Mouse (Mus musculus): ENCODE measurements around the gene Sspo. TPM values are rescaled to one million over a fixed set of nuclear protein-coding genes. Genes with fewer than 3 reads are reported as not detected.

Sspo gene
- total and polyA plus RNA-seq, 3 experiments, result 0.08 to 0.42 (median 0.17) TPM

GRCm38 (mm10) chr6:48497521-48497920, 49.5 kb downstream of the Sspo start:
- peaks cover 23% of the 10 kb centered on the region for H3K27me3 ChIP-seq (replicated peaks)
- no peaks in the 10 kb centered on the region for H3K79me2 ChIP-seq (replicated peaks; ENCODE audit: control insufficient read depth, extremely low read depth, insufficient read depth, poor library complexity, severe bottlenecking)
- no peaks in the 10 kb centered on the region for H3K4me1 ChIP-seq (ENCODE audit: control insufficient read depth in 1 of 2, insufficient read depth in 2 of 2)
- no peak overlapping the region for H3K27ac ChIP-seq (ENCODE audit: insufficient read depth, low read depth)
- H3K9me3 ChIP-seq (replicated peaks; ENCODE audit: low read length), result no peaks in the 10 kb centered on the region
- H3K36me3 ChIP-seq (replicated peaks in 1 of 2; ENCODE audit: control insufficient read depth in 1 of 2, insufficient read depth in 1 of 2, low read length in 1 of 2), result no peaks in the 10 kb centered on the region
- no peak for DNase-seq (ENCODE audit: extremely low read depth)
- no peak overlapping the region for H3K4me3 ChIP-seq (replicated peaks in 1 of 3; ENCODE audit: low read depth in 2 of 3, low read length in 2 of 3, poor library complexity in 1 of 3)
- in situ Hi-C loops (cut with MboI; ENCODE audit: low pct_ligation_motif_present, low pct_unique_long_range_greater_than_20kb, low sequenced_read_pairs) (no loop called here), dilution Hi-C loops (cut with MboI; ENCODE audit: extremely low pct_ligation_motif_present, extremely low pct_unique_long_range_greater_than_20kb, low sequenced_read_pairs) (no loop called here)
- no peak overlapping the region for H3K4me2 ChIP-seq (ENCODE audit: insufficient read depth, low read depth, poor library complexity, severe bottlenecking)
- H3K9ac ChIP-seq (ENCODE audit: insufficient read depth, low read depth), result no peak overlapping the region
- TF ChIP-seq CHD2 (IDR thresholded peaks at IDR 0.05; ENCODE audit: low read length), result no peak

- dilution Hi-C loops (cut with MboI; ENCODE audit: extremely low pct_ligation_motif_present, extremely low pct_unique_long_range_greater_than_20kb, low sequenced_read_pairs), result no loop called here
- no peak for DNase-seq (ENCODE audit: extremely low read depth)
- H3K9ac ChIP-seq (ENCODE audit: insufficient read depth, low read depth), result 0 out of 2 replicates have a peak overlapping the region, but pooled peaks have one; percentile 23
These were observed 55.8 kb downstream of the Sspo start for GRCm38 (mm10) chr6:48503847-48504240.

GRCm38 (mm10) chr6:48504241-48504854, 56.3 kb downstream of the Sspo start:
- peaks cover 2% of the 10 kb centered on the region for H3K27me3 ChIP-seq (replicated peaks)
- DNase-seq (ENCODE audit: extremely low read depth), result peak; percentile 80
- dilution Hi-C loops (cut with MboI; ENCODE audit: extremely low pct_ligation_motif_present, extremely low pct_unique_long_range_greater_than_20kb, low sequenced_read_pairs) (no loop called here), in situ Hi-C loops (cut with MboI; ENCODE audit: low pct_ligation_motif_present, low pct_unique_long_range_greater_than_20kb, low sequenced_read_pairs) (no loop called here)
- peak overlapping the region; percentile 95 for H3K4me2 ChIP-seq (ENCODE audit: insufficient read depth, low read depth, poor library complexity, severe bottlenecking)
- peak overlapping the region; percentile 41 for H3K9ac ChIP-seq (ENCODE audit: insufficient read depth, low read depth)
- H3K4me1 ChIP-seq (ENCODE audit: control insufficient read depth in 1 of 2, insufficient read depth in 2 of 2), result peaks cover 0 to 26% of the 10 kb centered on the region in 2 experiments; a peak in 2 of 4 replicates
- no peak overlapping the region for H3K27ac ChIP-seq (ENCODE audit: insufficient read depth, low read depth)
- peaks cover 0 to 19% of the 10 kb centered on the region in 2 experiments for H3K36me3 ChIP-seq (replicated peaks in 1 of 2; ENCODE audit: control insufficient read depth in 1 of 2, insufficient read depth in 1 of 2, low read length in 1 of 2)
- H3K4me3 ChIP-seq (replicated peaks in 1 of 3; ENCODE audit: low read depth in 2 of 3, low read length in 2 of 3, poor library complexity in 1 of 3), result peak overlapping the region; percentile 67 to 88 (median 70)
- no peaks in the 10 kb centered on the region for H3K9me3 ChIP-seq (replicated peaks; ENCODE audit: low read length)
- H3K79me2 ChIP-seq (replicated peaks; ENCODE audit: control insufficient read depth, extremely low read depth, insufficient read depth, poor library complexity, severe bottlenecking), result no peaks in the 10 kb centered on the region
- no peak for TF ChIP-seq CHD2 (IDR thresholded peaks at IDR 0.05; ENCODE audit: low read length)
- TF ChIP-seq KAT2A (IDR thresholded peaks at IDR 0.05; ENCODE audit: insufficient replicate concordance, low read length), result peak; percentile 95; the same call in 1 of the 2 replicates
- peak; percentile 87 for TF ChIP-seq TBP (conservative IDR thresholded peaks at IDR 0.05; ENCODE audit: low read depth, low read length)
- TF ChIP-seq POLR2AphosphoS2 (IDR thresholded peaks at IDR 0.05; ENCODE audit: low read depth, low read length), result peak; percentile 42; the same call in 1 of the 2 replicates
- no peak for TF ChIP-seq CTCF (conservative IDR thresholded peaks at IDR 0.05 in 1 of 2, IDR thresholded peaks at IDR 0.05 in 1 of 2; ENCODE audit: low read depth in 2 of 2, low read length in 2 of 2)
- no peak for TF ChIP-seq MAZ (IDR thresholded peaks at IDR 0.05; ENCODE audit: low read depth, low read length)
- peak; percentile 68; the same call in 1 of the 2 replicates for TF ChIP-seq MYC (IDR thresholded peaks at IDR 0.05; ENCODE audit: low read depth, low read length)
- TF ChIP-seq ELF1 (IDR thresholded peaks at IDR 0.05; ENCODE audit: low read depth, low read length), result peak; percentile 67
- no peak for TF ChIP-seq ZC3H11A (IDR thresholded peaks at IDR 0.05; ENCODE audit: low read depth, low read length)
- TF ChIP-seq SMC3 (IDR thresholded peaks at IDR 0.05; ENCODE audit: low read depth, low read length), result no peak; the same call in 1 of the 2 replicates
- 0 out of 2 replicates have a peak, but pooled peaks have one; percentile 36 for TF ChIP-seq MAX (IDR thresholded peaks at IDR 0.05; ENCODE audit: low read length)
- TF ChIP-seq EP300 (IDR thresholded peaks at IDR 0.05; ENCODE audit: low read length), result no peak
- TF ChIP-seq IRF4 (IDR thresholded peaks at IDR 0.05; ENCODE audit: low read depth, low read length), result peak; percentile 59; the same call in 1 of the 2 replicates
- TF ChIP-seq UBTF (IDR thresholded peaks at IDR 0.05; ENCODE audit: low read depth, low read length), result no peak; the same call in 1 of the 2 replicates
- no peak for TF ChIP-seq ETS1 (conservative IDR thresholded peaks at IDR 0.05; ENCODE audit: low read depth, low read length)
- TF ChIP-seq E2F4 (IDR thresholded peaks at IDR 0.05; ENCODE audit: insufficient replicate concordance, low read depth, low read length), result 0 out of 2 replicates have a peak, but pooled peaks have one; percentile 46
- TF ChIP-seq TCF12 (IDR thresholded peaks at IDR 0.05; ENCODE audit: low read depth, low read length), result peak; percentile 70; the same call in 1 of the 2 replicates
- TF ChIP-seq RCOR1 (conservative IDR thresholded peaks at IDR 0.05; ENCODE audit: low read depth, low read length), result no peak

More at GRCm38 (mm10) chr6:48503847-48504240, 55.8 kb downstream of the Sspo start:
- no peak overlapping the region for H3K27ac ChIP-seq (ENCODE audit: insufficient read depth, low read depth)
- H3K9me3 ChIP-seq (replicated peaks; ENCODE audit: low read length), result no peaks in the 10 kb centered on the region
- H3K4me3 ChIP-seq (replicated peaks in 1 of 3; ENCODE audit: low read depth in 2 of 3, low read length in 2 of 3, poor library complexity in 1 of 3), result peak overlapping the region; percentile 67 to 88 (median 70)
- peaks cover 0 to 14% of the 10 kb centered on the region in 2 experiments for H3K36me3 ChIP-seq (replicated peaks in 1 of 2; ENCODE audit: control insufficient read depth in 1 of 2, insufficient read depth in 1 of 2, low read length in 1 of 2)
- no peaks in the 10 kb centered on the region for H3K79me2 ChIP-seq (replicated peaks; ENCODE audit: control insufficient read depth, extremely low read depth, insufficient read depth, poor library complexity, severe bottlenecking)
- no peak for TF ChIP-seq USF2 (conservative IDR thresholded peaks at IDR 0.05; ENCODE audit: low read depth, low read length)
- TF ChIP-seq MAX (IDR thresholded peaks at IDR 0.05; ENCODE audit: low read length), result no peak
- TF ChIP-seq ZC3H11A (IDR thresholded peaks at IDR 0.05; ENCODE audit: low read depth, low read length), result no peak
- TF ChIP-seq NRF1 (IDR thresholded peaks at IDR 0.05; ENCODE audit: low read depth, low read length), result no peak
- TF ChIP-seq E2F4 (IDR thresholded peaks at IDR 0.05; ENCODE audit: insufficient replicate concordance, low read depth, low read length), result no peak
- no peak for TF ChIP-seq IRF4 (IDR thresholded peaks at IDR 0.05; ENCODE audit: low read depth, low read length)
- no peak for TF ChIP-seq JUND (conservative IDR thresholded peaks at IDR 0.05; ENCODE audit: low read depth, low read length)
- TF ChIP-seq SIN3A (IDR thresholded peaks at IDR 0.05; ENCODE audit: low read length), result no peak
- no peak for TF ChIP-seq MAZ (IDR thresholded peaks at IDR 0.05; ENCODE audit: low read depth, low read length)
- no peak for TF ChIP-seq UBTF (IDR thresholded peaks at IDR 0.05; ENCODE audit: low read depth, low read length)
- no peak for TF ChIP-seq CHD2 (IDR thresholded peaks at IDR 0.05; ENCODE audit: low read length)
- no peak for TF ChIP-seq POLR2AphosphoS2 (IDR thresholded peaks at IDR 0.05; ENCODE audit: low read depth, low read length)
- TF ChIP-seq GABPA (IDR thresholded peaks at IDR 0.05; ENCODE audit: insufficient replicate concordance, low read depth, low read length), result no peak
- TF ChIP-seq EP300 (IDR thresholded peaks at IDR 0.05; ENCODE audit: low read length), result no peak
- no peak for TF ChIP-seq NELFE (IDR thresholded peaks at IDR 0.05; ENCODE audit: low read depth, low read length)
- no peak for TF ChIP-seq ZMIZ1 (IDR thresholded peaks at IDR 0.05; ENCODE audit: low read depth, low read length)
- TF ChIP-seq HCFC1 (IDR thresholded peaks at IDR 0.05; ENCODE audit: low read depth, low read length), result no peak
- no peak for TF ChIP-seq ZNF384 (IDR thresholded peaks at IDR 0.05; ENCODE audit: low read depth, low read length)
- in situ Hi-C loops (cut with MboI; ENCODE audit: low pct_ligation_motif_present, low pct_unique_long_range_greater_than_20kb, low sequenced_read_pairs), result no loop called here
- no peak overlapping the region; the same call in 1 of the 2 replicates for H3K4me2 ChIP-seq (ENCODE audit: insufficient read depth, low read depth, poor library complexity, severe bottlenecking)
- peaks cover 2% of the 10 kb centered on the region for H3K27me3 ChIP-seq (replicated peaks)
- peaks cover 0 to 26% of the 10 kb centered on the region in 2 experiments; a peak in 2 of 4 replicates for H3K4me1 ChIP-seq (ENCODE audit: control insufficient read depth in 1 of 2, insufficient read depth in 2 of 2)

All from CH12.LX (cell line).